Mouse (Mus musculus): ENCODE results near the gene Tspear. TPM values are rescaled to one million over a fixed set of nuclear protein-coding genes. Genes with fewer than 3 reads are reported as not detected.

Gene Tspear
- total and polyA plus RNA-seq, 3 experiments: 1.8 to 3.8 TPM; not detected in 1

- peak; percentile 73 for DNase-seq (ENCODE audit: low read depth, low spot score)
- Histone ChIP-seq H3K36me3 (ENCODE audit: control insufficient read depth in 1 of 2, insufficient read depth in 2 of 2, low read length in 2 of 2) (no peaks in the 10 kb centered on the region; a peak in 1 of 4 replicates), H3K27ac (ENCODE audit: control insufficient read depth, low read depth, low read length) (no peak overlapping the region), H3K4me1 (ENCODE audit: control insufficient read depth in 1 of 2, insufficient read depth in 2 of 2, low read length in 2 of 2) (no peaks in the 10 kb centered on the region; a peak in 1 of 4 replicates), H3K27me3 (ENCODE audit: control insufficient read depth in 1 of 2, insufficient read depth in 2 of 2, low read length in 2 of 2) (no peaks in the 10 kb centered on the region), H3K79me2 (ENCODE audit: control insufficient read depth, insufficient read depth, low read length, poor library complexity) (no peaks in the 10 kb centered on the region), H3K9ac (ENCODE audit: control insufficient read depth, low read depth, low read length, poor library complexity, severe bottlenecking) (no peak overlapping the region), H3K4me3 (ENCODE audit: control insufficient read depth in 1 of 2, insufficient read depth in 1 of 2, low read depth in 2 of 2, low read length in 2 of 2) (no peak overlapping the region), H3K9me3 (replicated peaks; ENCODE audit: insufficient read depth, low read length) (no peaks in the 10 kb centered on the region)
- peak; percentile 70 for TF ChIP-seq SMC3 (IDR thresholded peaks at IDR 0.05; ENCODE audit: low read depth, low read length)
- peak; percentile 81 to 87 (median 84) for TF ChIP-seq CTCF (IDR thresholded peaks at IDR 0.05 in 2 of 3, conservative IDR thresholded peaks at IDR 0.05 in 1 of 3; ENCODE audit: control insufficient read depth in 1 of 3, insufficient read depth in 1 of 3, low read depth in 2 of 3, low read length in 3 of 3, poor library complexity in 1 of 3, severe bottlenecking in 1 of 3)
- TF ChIP-seq RAD21 (IDR thresholded peaks at IDR 0.05; ENCODE audit: low read depth, low read length): peak; percentile 67
- no peak for TF ChIP-seq POLR2AphosphoS5 (IDR thresholded peaks at IDR 0.05; ENCODE audit: borderline replicate concordance, low read depth, low read length)
These were observed 239.8 kb downstream of the Tspear start for GRCm38 (mm10) chr10:77926140-77926539.

DNA sequence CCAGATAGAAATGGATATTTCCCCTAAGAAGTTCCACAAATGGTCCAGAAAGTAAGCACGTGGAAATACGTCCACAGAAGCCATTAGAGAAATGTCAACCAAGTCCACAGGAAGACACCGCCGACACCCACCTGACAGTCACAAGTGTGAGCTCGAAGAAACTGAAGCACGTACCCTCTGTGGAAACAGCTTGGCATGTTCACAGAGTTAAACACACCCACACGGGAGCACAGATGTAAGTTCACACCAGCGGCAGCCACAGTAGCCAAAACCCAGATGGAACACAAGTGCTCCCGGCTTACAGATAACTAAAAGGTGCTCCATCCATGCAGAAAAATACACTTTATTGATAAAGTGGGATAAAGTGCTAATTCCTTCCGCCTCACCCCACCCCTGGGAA is 241.0 kb downstream of the Tspear start:
- no peak for DNase-seq (ENCODE audit: low read depth, low spot score)
- no peaks in the 10 kb centered on the region; a peak in 1 of 4 replicates for H3K36me3 ChIP-seq (ENCODE audit: control insufficient read depth in 1 of 2, insufficient read depth in 2 of 2, low read length in 2 of 2)
- H3K27me3 ChIP-seq (ENCODE audit: control insufficient read depth in 1 of 2, insufficient read depth in 2 of 2, low read length in 2 of 2): no peaks in the 10 kb centered on the region
- TF ChIP-seq EP300 (IDR thresholded peaks at IDR 0.05; ENCODE audit: low read depth in 1 of 2, low read length in 2 of 2) (no peak), POLR2A (IDR thresholded peaks at IDR 0.05; ENCODE audit: control insufficient read depth in 1 of 2, insufficient read depth in 1 of 2, low read depth in 1 of 2, low read length in 2 of 2, poor library complexity in 1 of 2) (no peak), ZNF384 (IDR thresholded peaks at IDR 0.05; ENCODE audit: low read depth, low read length) (no peak), CHD1 (IDR thresholded peaks at IDR 0.05; ENCODE audit: low read depth, low read length) (no peak)
- no peaks in the 10 kb centered on the region for H3K9me3 ChIP-seq (replicated peaks; ENCODE audit: insufficient read depth, low read length)
- no peaks in the 10 kb centered on the region; a peak in 1 of 4 replicates for H3K4me1 ChIP-seq (ENCODE audit: control insufficient read depth in 1 of 2, insufficient read depth in 2 of 2, low read length in 2 of 2)
- no peak overlapping the region for H3K27ac ChIP-seq (ENCODE audit: control insufficient read depth, low read depth, low read length)
- no peak overlapping the region for H3K9ac ChIP-seq (ENCODE audit: control insufficient read depth, low read depth, low read length, poor library complexity, severe bottlenecking)
- H3K79me2 ChIP-seq (ENCODE audit: control insufficient read depth, insufficient read depth, low read length, poor library complexity): no peaks in the 10 kb centered on the region
- H3K4me3 ChIP-seq (ENCODE audit: control insufficient read depth in 1 of 2, insufficient read depth in 1 of 2, low read depth in 2 of 2, low read length in 2 of 2): no peak overlapping the region

Other genes with a start within 250 kb of the Tspear start
- 54.9 and 70.6 TPM in 2 replicates for gene Fam207a, start 170.8 kb upstream of the Tspear start, total RNA-seq (2012; rRNA removed)
- 10 to 100 TPM in 1 of 2 experiments, not detected in 1; 74.0 TPM for gene Fam207a, start 170.8 kb upstream of the Tspear start, polyA plus RNA-seq (2012; ENCODE audit: insufficient read depth in 1 of 2, insufficient read length in 2 of 2, low read depth in 1 of 2, low replicate concordance in 2 of 2, missing spikeins in 1 of 2)
- gene Itgb2, start 156.3 kb upstream of the Tspear start, total RNA-seq (2012; rRNA removed): 36.7 and 36.9 TPM in 2 replicates
- 10 to 100 TPM in 1 of 2 experiments, not detected in 1; 45.8 TPM for gene Itgb2, start 156.3 kb upstream of the Tspear start, polyA plus RNA-seq (2012; ENCODE audit: insufficient read depth in 1 of 2, insufficient read length in 2 of 2, low read depth in 1 of 2, low replicate concordance in 2 of 2, missing spikeins in 1 of 2)
- gene Pttg1ip, start 104.8 kb upstream of the Tspear start, total RNA-seq (2012; rRNA removed): 41.1 and 50.4 TPM in 2 replicates
- 10 to 100 TPM in 1 of 2 experiments, not detected in 1; 53.1 TPM for gene Pttg1ip, start 104.8 kb upstream of the Tspear start, polyA plus RNA-seq (2012; ENCODE audit: insufficient read depth in 1 of 2, insufficient read length in 2 of 2, low read depth in 1 of 2, low replicate concordance in 2 of 2, missing spikeins in 1 of 2)
- 145 and 151 TPM in 2 replicates for gene Sumo3, start 80.5 kb upstream of the Tspear start, total RNA-seq (2012; rRNA removed)
- 100 to 1,000 TPM in 1 of 2 experiments, not detected in 1; 342 TPM for gene Sumo3, start 80.5 kb upstream of the Tspear start, polyA plus RNA-seq (2012; ENCODE audit: insufficient read depth in 1 of 2, insufficient read length in 2 of 2, low read depth in 1 of 2, low replicate concordance in 2 of 2, missing spikeins in 1 of 2)
- 3.5 and 3.7 TPM in 2 replicates for gene Gm49325, start 80.4 kb upstream of the Tspear start, total RNA-seq (2012; rRNA removed)
- gene Gm49325, start 80.4 kb upstream of the Tspear start, polyA plus RNA-seq (2012; ENCODE audit: insufficient read depth in 1 of 2, insufficient read length in 2 of 2, low read depth in 1 of 2, low replicate concordance in 2 of 2, missing spikeins in 1 of 2): 1 to 10 TPM in 1 of 2 experiments, not detected in 1; 1.0 TPM
- gene Ube2g2, start 64.3 kb upstream of the Tspear start, total RNA-seq (2012; rRNA removed): 55.2 and 62.4 TPM in 2 replicates
- 100 to 1,000 TPM in 1 of 2 experiments, not detected in 1; 112 TPM for gene Ube2g2, start 64.3 kb upstream of the Tspear start, polyA plus RNA-seq (2012; ENCODE audit: insufficient read depth in 1 of 2, insufficient read length in 2 of 2, low read depth in 1 of 2, low replicate concordance in 2 of 2, missing spikeins in 1 of 2)
- gene Gm19402, start 4.2 kb downstream of the Tspear start, total RNA-seq (2012; rRNA removed): not detected in 2 replicates
- not detected for gene Gm19402, start 4.2 kb downstream of the Tspear start, polyA plus RNA-seq (2012; ENCODE audit: insufficient read depth in 1 of 2, insufficient read length in 2 of 2, low read depth in 1 of 2, low replicate concordance in 2 of 2, missing spikeins in 1 of 2)
- gene Gm9508, start 10.7 kb downstream of the Tspear start, total RNA-seq (2012; rRNA removed): not detected in 2 replicates
- not detected for gene Gm9508, start 10.7 kb downstream of the Tspear start, polyA plus RNA-seq (2012; ENCODE audit: insufficient read depth in 1 of 2, insufficient read length in 2 of 2, low read depth in 1 of 2, low replicate concordance in 2 of 2, missing spikeins in 1 of 2)
- not detected in 2 replicates for gene Gm10272, start 20.1 kb downstream of the Tspear start, total RNA-seq (2012; rRNA removed)
- gene Gm10272, start 20.1 kb downstream of the Tspear start, polyA plus RNA-seq (2012; ENCODE audit: insufficient read depth in 1 of 2, insufficient read length in 2 of 2, low read depth in 1 of 2, low replicate concordance in 2 of 2, missing spikeins in 1 of 2): not detected
- not detected in 2 replicates for gene Gm10024, start 24.9 kb downstream of the Tspear start, total RNA-seq (2012; rRNA removed)
- not detected for gene Gm10024, start 24.9 kb downstream of the Tspear start, polyA plus RNA-seq (2012; ENCODE audit: insufficient read depth in 1 of 2, insufficient read length in 2 of 2, low read depth in 1 of 2, low replicate concordance in 2 of 2, missing spikeins in 1 of 2)
- not detected in 2 replicates for gene Gm10142, start 29.2 kb downstream of the Tspear start, total RNA-seq (2012; rRNA removed)
- gene Gm10142, start 29.2 kb downstream of the Tspear start, polyA plus RNA-seq (2012; ENCODE audit: insufficient read depth in 1 of 2, insufficient read length in 2 of 2, low read depth in 1 of 2, low replicate concordance in 2 of 2, missing spikeins in 1 of 2): not detected
- not detected in 2 replicates for gene Krtap12-1, start 34.0 kb downstream of the Tspear start, total RNA-seq (2012; rRNA removed)
- not detected for gene Krtap12-1, start 34.0 kb downstream of the Tspear start, polyA plus RNA-seq (2012; ENCODE audit: insufficient read depth in 1 of 2, insufficient read length in 2 of 2, low read depth in 1 of 2, low replicate concordance in 2 of 2, missing spikeins in 1 of 2)
- not detected in 2 replicates for gene Gm10100, start 39.9 kb downstream of the Tspear start, total RNA-seq (2012; rRNA removed)
- gene Gm10100, start 39.9 kb downstream of the Tspear start, polyA plus RNA-seq (2012; ENCODE audit: insufficient read depth in 1 of 2, insufficient read length in 2 of 2, low read depth in 1 of 2, low replicate concordance in 2 of 2, missing spikeins in 1 of 2): not detected
- gene Gm18596, start 56.1 kb downstream of the Tspear start, total RNA-seq (2012; rRNA removed): not detected in 2 replicates
- gene Gm18596, start 56.1 kb downstream of the Tspear start, polyA plus RNA-seq (2012; ENCODE audit: insufficient read depth in 1 of 2, insufficient read length in 2 of 2, low read depth in 1 of 2, low replicate concordance in 2 of 2, missing spikeins in 1 of 2): not detected
- gene Gm9736, start 64.8 kb downstream of the Tspear start, total RNA-seq (2012; rRNA removed): not detected in 2 replicates
- gene Gm9736, start 64.8 kb downstream of the Tspear start, polyA plus RNA-seq (2012; ENCODE audit: insufficient read depth in 1 of 2, insufficient read length in 2 of 2, low read depth in 1 of 2, low replicate concordance in 2 of 2, missing spikeins in 1 of 2): not detected
- not detected in 2 replicates for gene Gm3233, start 73.1 kb downstream of the Tspear start, total RNA-seq (2012; rRNA removed)
- gene Gm3233, start 73.1 kb downstream of the Tspear start, polyA plus RNA-seq (2012; ENCODE audit: insufficient read depth in 1 of 2, insufficient read length in 2 of 2, low read depth in 1 of 2, low replicate concordance in 2 of 2, missing spikeins in 1 of 2): not detected
- gene Gm3238, start 84.8 kb downstream of the Tspear start, total RNA-seq (2012; rRNA removed): not detected in 2 replicates
- gene Gm3238, start 84.8 kb downstream of the Tspear start, polyA plus RNA-seq (2012; ENCODE audit: insufficient read depth in 1 of 2, insufficient read length in 2 of 2, low read depth in 1 of 2, low replicate concordance in 2 of 2, missing spikeins in 1 of 2): not detected
- not detected in 2 replicates for gene Gm7138, start 90.4 kb downstream of the Tspear start, total RNA-seq (2012; rRNA removed)
- not detected for gene Gm7138, start 90.4 kb downstream of the Tspear start, polyA plus RNA-seq (2012; ENCODE audit: insufficient read depth in 1 of 2, insufficient read length in 2 of 2, low read depth in 1 of 2, low replicate concordance in 2 of 2, missing spikeins in 1 of 2)
- not detected in 2 replicates for gene Gm3250, start 96.0 kb downstream of the Tspear start, total RNA-seq (2012; rRNA removed)
- gene Gm3250, start 96.0 kb downstream of the Tspear start, polyA plus RNA-seq (2012; ENCODE audit: insufficient read depth in 1 of 2, insufficient read length in 2 of 2, low read depth in 1 of 2, low replicate concordance in 2 of 2, missing spikeins in 1 of 2): not detected
- gene Gm7137, start 101.6 kb downstream of the Tspear start, total RNA-seq (2012; rRNA removed): not detected in 2 replicates
- not detected for gene Gm7137, start 101.6 kb downstream of the Tspear start, polyA plus RNA-seq (2012; ENCODE audit: insufficient read depth in 1 of 2, insufficient read length in 2 of 2, low read depth in 1 of 2, low replicate concordance in 2 of 2, missing spikeins in 1 of 2)
- gene Gm9639, start 108.5 kb downstream of the Tspear start, total RNA-seq (2012; rRNA removed): not detected in 2 replicates
- gene Gm9639, start 108.5 kb downstream of the Tspear start, polyA plus RNA-seq (2012; ENCODE audit: insufficient read depth in 1 of 2, insufficient read length in 2 of 2, low read depth in 1 of 2, low replicate concordance in 2 of 2, missing spikeins in 1 of 2): not detected
- not detected in 2 replicates for gene Gm19668, start 112.6 kb downstream of the Tspear start, total RNA-seq (2012; rRNA removed)
- not detected for gene Gm19668, start 112.6 kb downstream of the Tspear start, polyA plus RNA-seq (2012; ENCODE audit: insufficient read depth in 1 of 2, insufficient read length in 2 of 2, low read depth in 1 of 2, low replicate concordance in 2 of 2, missing spikeins in 1 of 2)
- not detected in 2 replicates for gene Gm9507, start 125.3 kb downstream of the Tspear start, total RNA-seq (2012; rRNA removed)
- not detected for gene Gm9507, start 125.3 kb downstream of the Tspear start, polyA plus RNA-seq (2012; ENCODE audit: insufficient read depth in 1 of 2, insufficient read length in 2 of 2, low read depth in 1 of 2, low replicate concordance in 2 of 2, missing spikeins in 1 of 2)
- gene Gm2696, start 128.1 kb downstream of the Tspear start, total RNA-seq (2012; rRNA removed): not detected in 2 replicates
- gene Gm2696, start 128.1 kb downstream of the Tspear start, polyA plus RNA-seq (2012; ENCODE audit: insufficient read depth in 1 of 2, insufficient read length in 2 of 2, low read depth in 1 of 2, low replicate concordance in 2 of 2, missing spikeins in 1 of 2): not detected
- gene Krtap10-4, start 140.5 kb downstream of the Tspear start, total RNA-seq (2012; rRNA removed): not detected in 2 replicates
- gene Krtap10-4, start 140.5 kb downstream of the Tspear start, polyA plus RNA-seq (2012; ENCODE audit: insufficient read depth in 1 of 2, insufficient read length in 2 of 2, low read depth in 1 of 2, low replicate concordance in 2 of 2, missing spikeins in 1 of 2): not detected
- not detected in 2 replicates for gene Krtap10-10, start 149.4 kb downstream of the Tspear start, total RNA-seq (2012; rRNA removed)
- not detected for gene Krtap10-10, start 149.4 kb downstream of the Tspear start, polyA plus RNA-seq (2012; ENCODE audit: insufficient read depth in 1 of 2, insufficient read length in 2 of 2, low read depth in 1 of 2, low replicate concordance in 2 of 2, missing spikeins in 1 of 2)
- not detected in 2 replicates for gene Gm36176, start 160.2 kb downstream of the Tspear start, total RNA-seq (2012; rRNA removed)
- not detected for gene Gm36176, start 160.2 kb downstream of the Tspear start, polyA plus RNA-seq (2012; ENCODE audit: insufficient read depth in 1 of 2, insufficient read length in 2 of 2, low read depth in 1 of 2, low replicate concordance in 2 of 2, missing spikeins in 1 of 2)
- not detected in 2 replicates for gene Gm10318, start 166.3 kb downstream of the Tspear start, total RNA-seq (2012; rRNA removed)
- not detected for gene Gm10318, start 166.3 kb downstream of the Tspear start, polyA plus RNA-seq (2012; ENCODE audit: insufficient read depth in 1 of 2, insufficient read length in 2 of 2, low read depth in 1 of 2, low replicate concordance in 2 of 2, missing spikeins in 1 of 2)
- gene Gm3285, start 175.4 kb downstream of the Tspear start, total RNA-seq (2012; rRNA removed): not detected in 2 replicates
- not detected for gene Gm3285, start 175.4 kb downstream of the Tspear start, polyA plus RNA-seq (2012; ENCODE audit: insufficient read depth in 1 of 2, insufficient read length in 2 of 2, low read depth in 1 of 2, low replicate concordance in 2 of 2, missing spikeins in 1 of 2)
- gene Lrrc3, start 216.0 kb downstream of the Tspear start, total RNA-seq (2012; rRNA removed): 0.10 and 0.15 TPM in 2 replicates
- gene Lrrc3, start 216.0 kb downstream of the Tspear start, polyA plus RNA-seq (2012; ENCODE audit: insufficient read depth in 1 of 2, insufficient read length in 2 of 2, low read depth in 1 of 2, low replicate concordance in 2 of 2, missing spikeins in 1 of 2): under 1 TPM in 1 of 2 experiments, not detected in 1; 0.74 TPM